Mouse (Mus musculus) intestine, embryonic 16.5 days (tissue): ENCODE data around the gene Zbtb33. TPM values are rescaled to one million over a fixed set of nuclear protein-coding genes. Genes with fewer than 3 reads are reported as not detected.

Experiments used
- microRNA-seq: library from miRNA; unstranded; fragments of <30 nt; microRNA quantifications from one replicate; pipeline ENCODE4, GENCODE M21; 2016
- polyA plus RNA-seq: library from polyadenylated mRNA; unstranded; fragments of >200 nt; fragmentation: Nextera tagmentation; extraction: Ambion mirVana; gene quantifications from 2 replicates; pipeline ENCODE4 v1.2.1, GENCODE M21; 2015

Gene Zbtb33
- polyA plus RNA-seq, 1 experiment from 2014 or later = 2.7 TPM

Small RNA genes within 50 kb of the gene (microRNA-seq; reads per million reads assigned to microRNA genes)
- gene Mir3110 = 0.91 reads per million

Other genes with a start within 250 kb of the Zbtb33 start
- not detected in 2 replicates for gene Btg1-ps1, start 171.0 kb upstream of the Zbtb33 start, polyA plus RNA-seq
- gene Btg1-ps2, start 146.7 kb upstream of the Zbtb33 start, polyA plus RNA-seq = not detected in 2 replicates
- gene Rhox10, start 123.3 kb upstream of the Zbtb33 start, polyA plus RNA-seq = not detected in 2 replicates
- gene Rhox11, start 104.7 kb upstream of the Zbtb33 start, polyA plus RNA-seq = not detected in 2 replicates
- gene Rhox12, start 78.9 kb upstream of the Zbtb33 start, polyA plus RNA-seq = not detected in 2 replicates
- gene Rhox13, start 68.6 kb upstream of the Zbtb33 start, polyA plus RNA-seq = not detected in 2 replicates
- gene Tmem255a, start 62.6 kb downstream of the Zbtb33 start, polyA plus RNA-seq = 27.1 and 27.9 TPM in 2 replicates
- gene Atp1b4, start 126.4 kb downstream of the Zbtb33 start, polyA plus RNA-seq = 0.07 and 0.21 TPM in 2 replicates